Mouse (Mus musculus): ENCODE results near the gene Vmn2r108. TPM values are rescaled to one million over a fixed set of nuclear protein-coding genes. Genes with fewer than 3 reads are reported as not detected.
"Not testable (repeated sequence)": the region's sequence is repeated elsewhere in the genome, so short reads cannot be mapped to it uniquely, and the experiment has no call there.

Gene Vmn2r108
- total RNA-seq (2017), result not detected in 2 replicates

- ATAC-seq (replicated peaks; ENCODE audit: low read depth, poor library complexity, severe bottlenecking), result no peak
Measured at GRCm38 (mm10) chr17:20481231-20481630, at the start of gene Vmn2r108. Gene Vmn2r108 (minus strand): TSS chr17:20481331.

- not testable (repeated sequence) for ATAC-seq (replicated peaks; ENCODE audit: low read depth, poor library complexity, severe bottlenecking)
Measured at GRCm38 (mm10) chr17:20508247-20508646, 27.1 kb upstream of the Vmn2r108 start.

- no peak for ATAC-seq (replicated peaks; ENCODE audit: low read depth, poor library complexity, severe bottlenecking)
Measured at GRCm38 (mm10) chr17:20497858-20498257, 16.7 kb upstream of the Vmn2r108 start, which contains the start of gene Vmn1r225. Gene Vmn1r225 (plus strand): TSS chr17:20498158.

GRCm38 (mm10) chr17:20473311-20473710, 7.8 kb downstream of the Vmn2r108 start:
- ATAC-seq (replicated peaks; ENCODE audit: low read depth, poor library complexity, severe bottlenecking), result no peak

- ATAC-seq (replicated peaks; ENCODE audit: low read depth, poor library complexity, severe bottlenecking), result no peak
Measured at GRCm38 (mm10) chr17:20439263-20439662, 41.9 kb downstream of the Vmn2r108 start.

GRCm38 (mm10) chr17:20413846-20414245, 67.3 kb downstream of the Vmn2r108 start, which contains the start of gene Vmn1r224:
Gene Vmn1r224 (plus strand): TSS chr17:20414146.
- ATAC-seq (replicated peaks; ENCODE audit: low read depth, poor library complexity, severe bottlenecking), result no peak

Other genes with a start within 250 kb of the Vmn2r108 start
- gene Vmn2r105, start 246.3 kb downstream of the Vmn2r108 start, total RNA-seq (2017), result not detected in 2 replicates
- not detected in 2 replicates for gene Vmn2r106, start 195.8 kb downstream of the Vmn2r108 start, total RNA-seq (2017)
- not detected in 2 replicates for gene Vmn2r107, start 136.1 kb downstream of the Vmn2r108 start, total RNA-seq (2017)
- gene Vmn1r224, start 67.2 kb downstream of the Vmn2r108 start, total RNA-seq (2017), result not detected in 2 replicates
- gene Vmn1r225, start 16.8 kb upstream of the Vmn2r108 start, total RNA-seq (2017), result not detected in 2 replicates
- not detected in 2 replicates for gene Vmn2r109, start 83.4 kb upstream of the Vmn2r108 start, total RNA-seq (2017)
- gene Vmn2r110, start 115.1 kb upstream of the Vmn2r108 start, total RNA-seq (2017), result 0.09 TPM in 1 of 2 replicates, not detected in the other
- not detected in 2 replicates for gene Fpr-rs3, start 143.5 kb upstream of the Vmn2r108 start, total RNA-seq (2017)
- gene Vmn1r226, start 201.5 kb upstream of the Vmn2r108 start, total RNA-seq (2017), result not detected in 2 replicates
- gene Vmn1r227, start 248.5 kb upstream of the Vmn2r108 start, total RNA-seq (2017), result not detected in 2 replicates